23 mouse cellular contexts compared by ENCODE assay signal in the genomic region with DNA sequence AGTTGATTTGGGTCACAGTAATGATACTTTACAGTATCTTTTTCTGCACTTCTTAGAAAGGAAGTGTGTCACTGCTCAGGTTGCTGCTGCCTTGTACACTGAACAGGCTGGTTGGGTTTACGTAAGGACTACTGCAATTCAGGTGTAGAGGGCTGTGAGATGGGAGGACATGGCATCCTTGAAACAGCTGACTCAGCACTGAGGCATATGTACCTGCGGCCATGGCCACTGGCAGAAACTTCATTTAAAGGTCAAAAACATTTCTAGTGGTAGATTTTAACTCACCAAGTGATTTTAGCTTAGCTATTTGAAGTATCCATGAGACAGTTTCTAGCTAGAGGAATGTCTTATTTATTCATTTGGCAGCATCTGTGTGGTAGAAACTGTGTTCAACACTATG. TPM values are rescaled to one million over a fixed set of nuclear protein-coding genes. Genes with fewer than 3 reads are reported as not detected.
"Had no signal": no experiment of that assay in that cellular context is flagged by ENCODE, and none has a peak within 500 bp of the region (broad histone marks: within the 10 kb centered on the region; RNA-seq: fewer than 3 reads in every experiment).

No protein-coding gene starts in this region.

- H3K4me2 ChIP-seq: neural tube, embryonic 13.5 days; neural tube, embryonic 15.5 days; stomach, embryonic 15.5 days had no signal

- DNase-seq: retina, postnatal 1 day; right cerebral cortex, adult 18-20 months; right cerebral cortex, postnatal 14 days; right cerebral cortex, postnatal 25 days; right cerebral cortex, postnatal 4 days; spleen, adult 18-20 months; thymus, adult 18-20 months; thymus, adult 2 months; thymus, postnatal 25 days; thymus, postnatal 36 days; thymus, postnatal 4 days had no signal

- H3K4me3 ChIP-seq: neural tube, embryonic 13.5 days; neural tube, embryonic 15.5 days; stomach, embryonic 15.5 days had no signal

- H3K27ac ChIP-seq: neural tube, embryonic 13.5 days; neural tube, embryonic 15.5 days; stomach, embryonic 15.5 days; stomach, postnatal 0 days had no signal

- H3K9me3 ChIP-seq: neural tube, embryonic 13.5 days; neural tube, embryonic 15.5 days; stomach, embryonic 15.5 days had no signal

- H3K27me3 ChIP-seq: neural tube, embryonic 13.5 days; neural tube, embryonic 15.5 days; stomach, embryonic 15.5 days had no signal

- H3K9ac ChIP-seq: neural tube, embryonic 13.5 days; neural tube, embryonic 15.5 days; stomach, embryonic 15.5 days had no signal

- H3K4me1 ChIP-seq: neural tube, embryonic 13.5 days; neural tube, embryonic 15.5 days; stomach, embryonic 15.5 days had no signal

RNA-seq across cellular contexts. Expression of gene Prdx6b, which starts 33.5 kb away (rescaled TPM):
- total RNA-seq: neutrophil, adult 5-6 weeks had no signal
- polyA plus RNA-seq: neural tube, embryonic 13.5 days; neural tube, embryonic 14.5 days; neural tube, embryonic 15.5 days; small intestine, adult 2 months; spleen, adult 2 months; stomach, embryonic 14.5 days; stomach, embryonic 16.5 days; stomach, postnatal 0 days; thymus, adult 2 months; thymus, postnatal 0 days; urinary bladder, adult 2 months had no signal
